Mouse (Mus musculus): ENCODE measurements around the gene Ube4a.

GRCm38 (mm10) chr9:44880309-44881081 is 84.9 kb downstream of the Ube4a start:
- TF ChIP-seq FLI1 (IDR thresholded peaks at IDR 0.05; ENCODE audit: low read length) (no peak), GATA1 (IDR thresholded peaks at IDR 0.05; ENCODE audit: borderline replicate concordance, low read length) (no peak)
